Mouse (Mus musculus) limb, embryonic 13.5 days (tissue): ENCODE measurements around the gene Mapkap1. TPM values are rescaled to one million over a fixed set of nuclear protein-coding genes. Genes with fewer than 3 reads are reported as not detected.

Experiments used
- ATAC-seq: fragments of 200-750 bp; cut with Nextera tagmentation; 2 replicates; pipeline ENCODE4 v1.8.0; 2017; ENCODE audit warnings: low read depth, moderate number of reproducible peaks, moderate TSS enrichment; ENCODE audit not compliant: low FRiP score
- H3K27ac ChIP-seq: fragments of 300-500 bp; sonication (generic); 2 replicates; pipeline ENCODE4 v1.5.1; 2015; ENCODE audit warnings: inconsistent platforms, mild to moderate bottlenecking, moderate library complexity
- H3K27me3 ChIP-seq: fragments of 300-500 bp; sonication (generic); 2 replicates; pipeline ENCODE4 v1.6.1; 2015; ENCODE audit warnings: mild to moderate bottlenecking, inconsistent platforms
- H3K36me3 ChIP-seq: fragments of 300-500 bp; sonication (generic); 2 replicates; pipeline ENCODE4 v1.6.1; 2015; ENCODE audit warnings: inconsistent platforms, mild to moderate bottlenecking, moderate library complexity
- H3K4me1 ChIP-seq: fragments of 300-500 bp; sonication (generic); 2 replicates; pipeline ENCODE4 v1.6.1; 2015; ENCODE audit warnings: inconsistent platforms
- H3K4me2 ChIP-seq: fragments of 300-500 bp; sonication (generic); replicated peaks from 2 replicates; pipeline ENCODE4 v1.6.1; 2015; ENCODE audit warnings: inconsistent platforms, mild to moderate bottlenecking, moderate library complexity
- H3K4me3 ChIP-seq: fragments of 300-500 bp; sonication (generic); 2 replicates; pipeline ENCODE4 v1.5.1; 2015; ENCODE audit warnings: moderate library complexity, mild to moderate bottlenecking, inconsistent platforms
- H3K9ac ChIP-seq: fragments of 300-500 bp; sonication (generic); 2 replicates; pipeline ENCODE4 v1.6.1; 2015; ENCODE audit warnings: mild to moderate bottlenecking, inconsistent platforms
- H3K9me3 ChIP-seq: fragments of 300-500 bp; sonication (generic); 2 replicates; pipeline ENCODE4 v1.6.1; 2016; ENCODE audit warnings: inconsistent platforms
- WGBS: fragments of 180-500 bp; shearing (Covaris S2); methylation state at CpG from one replicate; pipeline ENCODE4 v1.1.7; 2015; 5-methylcytosine and 5-hydroxymethylcytosine counted together
- polyA plus RNA-seq: library from polyadenylated mRNA; unstranded; fragments of >200 nt; fragmentation: Nextera tagmentation; extraction: Ambion mirVana; gene quantifications from 2 replicates; pipeline ENCODE4 v1.2.1, GENCODE M21; 2015

Gene Mapkap1
- polyA plus RNA-seq, 1 experiment from 2014 or later: 110 TPM

DNA sequence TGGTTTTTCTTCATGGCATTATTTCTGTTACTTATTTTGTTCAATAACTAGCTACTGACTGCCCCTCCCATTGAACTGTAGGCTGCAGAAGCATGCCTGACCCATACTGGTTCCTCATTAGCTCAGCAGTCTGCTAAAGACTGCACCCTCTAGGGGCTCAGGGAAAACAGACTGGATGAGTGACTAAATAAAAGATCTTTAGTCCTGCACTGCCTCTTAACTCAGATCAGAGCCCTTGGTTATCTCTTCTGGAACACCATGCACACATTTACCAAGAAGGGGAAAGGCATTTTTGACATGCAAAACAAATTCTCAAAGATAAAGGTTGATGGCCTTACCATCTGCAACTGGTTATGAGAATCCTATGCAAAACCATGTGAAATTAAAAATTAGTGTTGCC, 157.3 kb downstream of the Mapkap1 start:
- Histone ChIP-seq H3K9me3 (no peaks in the 10 kb centered on the region), H3K27me3 (no peaks in the 10 kb centered on the region), H3K4me1 (peaks cover 13% of the 10 kb centered on the region), H3K4me2 (no peak overlapping the region), H3K4me3 (no peak overlapping the region), H3K36me3 (no peaks in the 10 kb centered on the region), H3K9ac (no peak overlapping the region), H3K27ac (no peak overlapping the region)
- no peak for ATAC-seq

DNA sequence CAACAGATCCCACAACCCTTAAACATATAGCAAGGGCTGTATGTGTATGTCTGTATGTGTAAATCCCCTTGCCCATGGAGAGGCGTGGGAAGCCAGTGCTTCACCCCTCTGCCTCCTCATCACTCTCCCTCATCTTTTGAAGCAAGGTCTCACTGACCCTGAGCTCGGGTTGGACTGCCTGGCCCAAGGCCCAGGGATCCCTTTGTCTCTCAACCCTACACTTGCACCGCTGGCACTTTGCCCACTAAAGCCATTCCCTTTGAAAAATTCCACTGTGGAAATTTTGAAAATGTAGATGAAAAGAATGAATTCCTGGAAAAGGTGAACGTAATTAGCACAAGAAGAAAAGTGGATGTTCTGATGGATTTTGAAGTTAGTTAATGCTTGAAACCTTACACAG, 159.6 kb downstream of the Mapkap1 start:
- H3K27ac ChIP-seq: no peak overlapping the region
- no peaks in the 10 kb centered on the region for H3K27me3 ChIP-seq
- no peak overlapping the region for H3K4me2 ChIP-seq
- 77% methylated on average over 4 of the region's 4 CpGs for WGBS
- H3K4me1 ChIP-seq: peaks cover 27% of the 10 kb centered on the region
- ATAC-seq: no peak
- H3K4me3 ChIP-seq: no peak overlapping the region
- H3K9ac ChIP-seq: no peak overlapping the region
- H3K9me3 ChIP-seq: no peaks in the 10 kb centered on the region
- no peaks in the 10 kb centered on the region for H3K36me3 ChIP-seq

DNA sequence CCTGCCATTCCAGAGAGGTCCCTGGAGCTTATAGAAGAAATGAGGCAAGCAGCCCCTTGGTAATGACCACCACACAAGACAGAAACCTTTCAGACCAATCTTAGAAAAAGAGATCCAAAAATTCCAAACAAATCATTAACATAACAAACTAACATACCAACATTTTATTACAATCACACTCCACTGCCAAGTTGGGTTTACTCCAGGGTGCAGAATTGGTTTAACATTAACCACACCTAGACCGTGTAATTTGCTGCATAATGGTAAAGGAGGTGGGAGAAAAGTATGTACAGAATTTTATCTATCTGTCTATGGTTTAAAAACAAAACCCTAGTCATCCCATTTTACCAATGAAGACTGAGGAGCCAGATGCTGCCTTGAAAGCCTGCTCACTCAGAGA, 160.0 kb downstream of the Mapkap1 start:
- no peak for ATAC-seq
- Histone ChIP-seq H3K4me2 (no peak overlapping the region), H3K27ac (no peak overlapping the region), H3K4me1 (peaks cover 31% of the 10 kb centered on the region), H3K4me3 (no peak overlapping the region), H3K27me3 (peaks cover 2% of the 10 kb centered on the region), H3K9me3 (no peaks in the 10 kb centered on the region), H3K36me3 (no peaks in the 10 kb centered on the region), H3K9ac (no peak overlapping the region)
- 79% methylated on average over 1 of the region's 1 CpGs for WGBS

DNA sequence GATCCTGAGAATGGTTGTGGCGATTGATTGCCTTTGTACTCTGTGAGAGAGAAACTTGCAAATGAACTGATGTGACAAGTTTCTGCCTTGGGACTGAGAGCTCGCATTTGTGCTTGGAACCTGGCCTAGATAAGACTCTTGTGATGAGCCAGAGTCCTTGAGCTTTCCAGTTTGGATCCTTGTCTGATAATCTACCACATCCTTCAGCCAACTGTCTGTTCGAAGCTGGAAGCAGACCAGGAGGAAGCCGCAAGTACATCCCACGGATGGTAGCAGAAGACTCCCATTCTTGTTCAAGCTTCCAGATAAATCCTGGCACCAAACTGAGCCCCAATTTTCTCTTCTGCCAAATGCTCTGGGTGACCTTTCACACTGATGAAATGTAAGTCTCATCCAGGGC, 162.6 kb downstream of the Mapkap1 start:
- no peak overlapping the region for H3K4me2 ChIP-seq
- 81% methylated on average over 5 of the region's 5 CpGs for WGBS
- H3K36me3 ChIP-seq: no peaks in the 10 kb centered on the region

DNA sequence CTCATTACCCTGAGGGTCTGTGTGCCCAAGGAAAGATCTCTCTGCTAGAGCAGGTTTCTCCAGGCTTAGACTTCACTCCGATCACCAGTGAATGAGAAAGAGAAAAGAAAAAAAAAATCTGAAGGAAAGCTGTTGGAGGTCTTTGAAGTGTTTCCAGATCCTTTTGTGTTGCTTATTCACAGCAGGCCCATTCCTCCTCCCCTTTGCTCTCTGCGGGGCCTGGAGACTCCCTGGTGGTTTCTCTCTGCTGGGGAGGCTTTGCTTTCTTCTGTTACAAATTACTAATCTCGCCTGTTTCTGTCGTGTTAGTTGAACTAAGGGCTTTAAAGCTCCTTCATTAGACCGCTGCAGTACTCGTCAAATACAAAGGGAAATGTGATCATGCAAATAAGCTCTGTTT, 163.8 kb downstream of the Mapkap1 start:
- ATAC-seq: no peak
- H3K27ac ChIP-seq: no peak overlapping the region

More for the DNA sequence above, 162.6 kb downstream of the Mapkap1 start:
- H3K27ac ChIP-seq: no peak overlapping the region
- no peak for ATAC-seq
- no peak overlapping the region for H3K4me3 ChIP-seq
- H3K9ac ChIP-seq: no peak overlapping the region
- peaks cover 13% of the 10 kb centered on the region for H3K27me3 ChIP-seq
- peaks cover 51% of the 10 kb centered on the region for H3K4me1 ChIP-seq
- H3K9me3 ChIP-seq: no peaks in the 10 kb centered on the region

DNA sequence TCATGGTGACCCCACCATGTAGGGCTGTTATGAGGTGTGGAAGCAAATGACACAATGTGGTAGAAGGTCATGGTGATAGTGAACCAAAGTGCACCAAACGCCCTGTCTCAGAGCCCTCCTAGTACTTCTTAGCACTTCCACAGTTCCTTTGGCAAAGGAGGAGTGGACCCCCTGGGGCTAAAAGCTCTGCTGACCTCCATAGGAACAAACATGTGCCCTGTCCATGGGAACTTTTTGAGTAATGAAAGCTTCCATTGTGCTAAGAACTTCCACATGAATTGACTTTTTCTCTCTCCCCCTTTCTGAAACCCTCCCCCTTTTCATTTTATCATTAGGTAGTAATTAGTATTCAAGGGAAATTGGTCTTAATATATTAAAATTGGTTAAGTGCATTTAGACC, 164.5 kb downstream of the Mapkap1 start:
- Histone ChIP-seq H3K4me1 (peaks cover 65% of the 10 kb centered on the region), H3K9me3 (no peaks in the 10 kb centered on the region), H3K36me3 (no peaks in the 10 kb centered on the region), H3K27me3 (peaks cover 13% of the 10 kb centered on the region), H3K9ac (no peak overlapping the region), H3K27ac (no peak overlapping the region), H3K4me2 (no peak overlapping the region), H3K4me3 (no peak overlapping the region)
- no peak for ATAC-seq
- WGBS: 17% methylated on average over 1 of the region's 1 CpGs

More for the DNA sequence above, 163.8 kb downstream of the Mapkap1 start:
- 14% methylated on average over 6 of the region's 6 CpGs for WGBS
- Histone ChIP-seq H3K9ac (no peak overlapping the region), H3K4me1 (peaks cover 63% of the 10 kb centered on the region), H3K27me3 (peaks cover 13% of the 10 kb centered on the region), H3K4me2 (0 out of 2 replicates have a peak overlapping the region, but pooled peaks have one; percentile 2), H3K36me3 (no peaks in the 10 kb centered on the region), H3K4me3 (no peak overlapping the region), H3K9me3 (no peaks in the 10 kb centered on the region)

DNA sequence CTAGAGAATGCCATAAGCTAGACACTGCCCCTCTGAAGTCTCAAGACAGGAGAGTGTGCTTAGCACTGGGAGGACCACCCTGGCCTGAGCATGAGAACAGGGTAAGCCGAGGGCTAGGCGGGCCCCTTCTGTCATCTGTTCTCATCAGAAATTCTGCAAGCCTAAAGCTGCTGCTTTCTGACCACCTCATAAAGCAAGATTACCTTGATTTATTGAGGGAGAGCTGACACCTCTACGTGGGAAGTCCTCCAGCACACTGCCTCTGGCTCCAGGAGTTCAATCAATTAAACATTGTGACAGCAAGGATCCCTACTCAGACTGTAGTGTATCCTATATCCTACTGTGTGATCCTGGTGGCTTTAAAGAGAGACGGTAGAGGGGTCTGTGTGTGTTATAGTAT, 166.5 kb downstream of the Mapkap1 start:
- H3K27me3 ChIP-seq: peaks cover 13% of the 10 kb centered on the region
- H3K4me3 ChIP-seq: no peak overlapping the region
- WGBS: 8% methylated on average over 4 of the region's 4 CpGs
- no peak for ATAC-seq
- H3K27ac ChIP-seq: no peak overlapping the region
- H3K9ac ChIP-seq: no peak overlapping the region
- no peaks in the 10 kb centered on the region for H3K9me3 ChIP-seq
- no peaks in the 10 kb centered on the region for H3K36me3 ChIP-seq
- H3K4me1 ChIP-seq: peaks cover 74% of the 10 kb centered on the region
- no peak overlapping the region for H3K4me2 ChIP-seq

DNA sequence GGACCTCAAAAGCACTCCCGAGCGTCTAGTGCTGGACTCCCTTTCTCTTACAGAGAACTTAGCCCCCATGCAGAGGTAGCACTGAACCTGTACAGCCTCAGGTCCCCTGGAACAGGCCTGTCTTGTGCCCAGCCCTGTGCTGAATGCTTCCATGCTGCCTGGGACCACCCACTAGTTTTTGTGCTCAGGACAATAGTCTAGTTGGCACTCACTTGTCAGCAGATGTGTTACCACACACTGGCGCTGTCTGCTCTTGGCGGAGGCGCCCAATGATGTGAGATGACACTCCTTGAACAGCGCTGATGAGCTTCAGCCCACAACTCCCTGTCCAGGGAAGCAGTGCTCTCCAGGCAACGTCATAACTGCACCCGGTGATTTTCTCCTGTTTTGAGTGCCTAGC, 182.0 kb downstream of the Mapkap1 start:
- no peak for ATAC-seq
- Histone ChIP-seq H3K9me3 (no peaks in the 10 kb centered on the region), H3K4me3 (no peak overlapping the region), H3K4me1 (peaks cover 19% of the 10 kb centered on the region), H3K27ac (no peak overlapping the region), H3K4me2 (no peak overlapping the region), H3K36me3 (peaks cover 36% of the 10 kb centered on the region), H3K27me3 (no peaks in the 10 kb centered on the region), H3K9ac (no peak overlapping the region)
- WGBS: 87% methylated on average over 8 of the region's 8 CpGs

DNA sequence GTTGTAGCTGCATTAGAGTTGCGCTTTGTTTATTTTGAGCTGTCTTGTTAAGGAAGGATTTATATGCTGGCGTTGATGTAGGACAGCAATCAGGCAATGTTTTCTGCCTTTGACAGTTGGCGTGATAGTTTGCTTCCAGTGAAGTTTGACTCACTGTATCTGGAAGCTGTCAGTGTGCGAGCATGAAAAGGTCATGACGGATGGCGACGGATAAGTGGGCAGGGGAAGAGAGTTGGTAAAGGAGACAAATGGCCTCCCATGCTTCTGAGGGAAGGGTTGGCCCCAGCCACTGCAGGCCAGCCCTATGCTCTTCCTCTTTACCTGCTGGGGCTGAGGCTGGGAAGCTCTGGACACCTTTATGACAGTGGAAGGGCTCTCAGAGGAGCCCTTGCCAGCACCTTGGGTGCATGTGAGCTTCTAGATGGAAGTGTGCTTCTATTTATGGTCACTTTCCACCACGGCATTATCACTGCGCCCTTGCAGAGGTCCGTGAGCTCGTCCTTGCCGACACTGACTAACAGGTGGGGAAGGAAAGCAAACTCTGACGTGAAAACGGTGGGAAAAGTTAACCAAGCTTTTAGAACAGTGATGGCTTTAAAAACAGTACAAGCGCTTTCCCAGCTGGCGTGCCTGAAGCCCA, 185.3 kb downstream of the Mapkap1 start:
- Histone ChIP-seq H3K4me3 (no peak overlapping the region), H3K9ac (no peak overlapping the region), H3K4me2 (no peak overlapping the region), H3K27me3 (no peaks in the 10 kb centered on the region), H3K4me1 (peaks cover 19% of the 10 kb centered on the region), H3K9me3 (no peaks in the 10 kb centered on the region), H3K36me3 (peaks cover 3% of the 10 kb centered on the region), H3K27ac (peak overlapping the region; percentile 61; the same call in 1 of the 2 replicates)
- WGBS: 49% methylated on average over 16 of the region's 16 CpGs
- no peak for ATAC-seq

DNA sequence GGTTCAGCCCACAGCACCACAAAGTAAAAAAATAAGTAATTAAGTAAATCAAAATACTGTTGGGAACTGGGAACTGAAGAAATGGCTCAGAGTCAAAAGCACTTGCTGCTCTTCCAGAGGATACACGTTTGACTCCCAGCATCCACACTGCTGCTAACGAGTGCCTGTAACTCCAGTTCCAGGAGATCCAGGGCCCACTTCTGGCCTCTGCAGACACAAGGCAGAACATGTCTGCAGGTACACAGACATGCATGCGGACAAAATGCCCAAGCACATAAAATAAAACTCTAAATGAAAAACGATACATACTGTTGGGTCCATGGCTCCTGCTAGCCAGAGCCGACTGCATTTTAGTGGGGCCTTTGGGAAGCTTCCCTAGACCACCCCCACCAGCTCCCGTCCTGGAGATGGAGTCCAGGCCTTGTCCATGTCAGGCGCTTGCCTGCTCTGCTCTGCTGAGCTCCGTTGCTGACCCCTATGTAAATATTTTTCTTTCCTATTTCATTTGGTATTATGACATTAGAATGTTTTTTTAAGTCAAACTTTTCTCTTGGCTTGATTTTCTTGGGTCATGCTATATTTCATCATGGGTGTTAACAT, 185.9 kb downstream of the Mapkap1 start:
- H3K27ac ChIP-seq: peak overlapping the region; percentile 61; the same call in 1 of the 2 replicates
- no peaks in the 10 kb centered on the region for H3K36me3 ChIP-seq
- 32% methylated on average over 8 of the region's 8 CpGs for WGBS
- ATAC-seq: peak; percentile 87; the same call in 1 of the 2 replicates
- no peaks in the 10 kb centered on the region for H3K27me3 ChIP-seq
- H3K4me3 ChIP-seq: no peak overlapping the region
- H3K9me3 ChIP-seq: no peaks in the 10 kb centered on the region
- H3K4me2 ChIP-seq: no peak overlapping the region
- peaks cover 19% of the 10 kb centered on the region for H3K4me1 ChIP-seq
- no peak overlapping the region for H3K9ac ChIP-seq

DNA sequence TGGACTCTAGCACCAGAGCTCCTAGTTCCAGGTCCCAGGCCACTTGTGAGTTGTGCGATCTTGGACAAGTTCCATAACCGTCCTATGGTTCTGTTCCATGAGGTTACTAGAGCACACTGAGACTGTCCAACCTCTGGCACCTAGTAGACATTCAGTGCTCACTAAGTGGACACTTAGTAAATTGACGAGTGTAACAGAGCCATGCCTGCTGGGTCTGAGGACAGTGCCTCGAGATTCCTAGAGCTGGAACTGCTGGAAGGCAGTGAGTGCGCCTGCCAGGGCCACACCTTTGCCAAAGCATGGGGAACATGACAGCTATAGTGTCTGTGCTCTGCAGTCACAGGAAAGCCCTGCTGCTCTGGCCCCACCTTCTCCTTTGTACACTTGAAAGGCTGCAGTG, 187.4 kb downstream of the Mapkap1 start:
- peaks cover 7% of the 10 kb centered on the region for H3K36me3 ChIP-seq
- 0 out of 2 replicates have a peak, but pooled peaks cover 2% of the 10 kb centered on the region for H3K27me3 ChIP-seq
- ATAC-seq: no peak
- H3K9me3 ChIP-seq: no peaks in the 10 kb centered on the region
- no peak overlapping the region for H3K4me2 ChIP-seq
- peaks cover 19% of the 10 kb centered on the region for H3K4me1 ChIP-seq
- no peak overlapping the region for H3K9ac ChIP-seq
- no peak overlapping the region for H3K27ac ChIP-seq
- WGBS: 90% methylated on average over 5 of the region's 5 CpGs
- no peak overlapping the region for H3K4me3 ChIP-seq

DNA sequence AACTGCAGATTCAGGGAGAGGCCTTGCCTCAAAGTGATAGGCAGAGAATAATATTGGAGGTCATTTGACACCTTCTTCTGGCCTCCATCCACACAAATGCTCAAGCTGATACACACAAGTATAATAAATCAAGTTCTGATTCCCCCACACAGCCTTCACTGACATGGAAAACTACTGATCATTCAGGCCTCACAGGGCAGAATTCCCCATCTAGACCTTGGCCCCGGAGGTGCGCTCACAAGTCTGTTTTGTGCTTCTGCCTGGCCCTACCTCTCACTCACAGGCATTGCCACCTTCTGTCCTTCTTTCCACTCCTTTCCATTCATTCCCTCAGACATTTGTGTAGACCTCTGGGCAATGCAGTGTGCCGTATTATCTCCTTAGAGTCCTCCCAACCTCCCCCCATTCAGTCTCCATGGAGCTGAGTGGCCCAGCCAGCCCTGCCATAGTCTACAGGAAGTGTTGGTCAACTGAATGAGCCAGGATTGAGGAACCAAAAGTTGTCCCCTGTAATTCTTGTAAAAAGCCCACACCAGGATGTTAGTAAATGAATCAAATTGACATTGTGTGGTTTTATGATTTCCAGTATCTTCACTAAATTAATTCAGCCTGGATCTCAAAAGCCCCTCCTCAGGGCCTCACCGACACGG, 193.2 kb downstream of the Mapkap1 start:
- no peak overlapping the region for H3K27ac ChIP-seq
- no peak overlapping the region for H3K4me3 ChIP-seq
- 59% methylated on average over 5 of the region's 5 CpGs for WGBS
- no peak overlapping the region for H3K9ac ChIP-seq
- H3K4me2 ChIP-seq: no peak overlapping the region
- peaks cover 15% of the 10 kb centered on the region for H3K36me3 ChIP-seq
- ATAC-seq: no peak
- no peaks in the 10 kb centered on the region for H3K9me3 ChIP-seq
- H3K27me3 ChIP-seq: peaks cover 2% of the 10 kb centered on the region; the same call in 1 of the 2 replicates
- H3K4me1 ChIP-seq: peaks cover 25% of the 10 kb centered on the region
